Mouse (Mus musculus) monocyte, adult 2 months (primary cell): ENCODE results near the gene Anks1.
A peak's percentile ranks its signal among the peaks of the same experiment; 100 is the strongest.
"Not testable (repeated sequence)": the region's sequence is repeated elsewhere in the genome, so short reads cannot be mapped to it uniquely, and the experiment has no call there.

Experiments
- DNase-seq, 2 experiments: peaks; one replicate each; pipeline ENCODE4 v3.0.0; 2022; ENCODE audit warnings: low spot score in 2 of 2, low read depth in 1 of 2

Anks1 gene

DNA sequence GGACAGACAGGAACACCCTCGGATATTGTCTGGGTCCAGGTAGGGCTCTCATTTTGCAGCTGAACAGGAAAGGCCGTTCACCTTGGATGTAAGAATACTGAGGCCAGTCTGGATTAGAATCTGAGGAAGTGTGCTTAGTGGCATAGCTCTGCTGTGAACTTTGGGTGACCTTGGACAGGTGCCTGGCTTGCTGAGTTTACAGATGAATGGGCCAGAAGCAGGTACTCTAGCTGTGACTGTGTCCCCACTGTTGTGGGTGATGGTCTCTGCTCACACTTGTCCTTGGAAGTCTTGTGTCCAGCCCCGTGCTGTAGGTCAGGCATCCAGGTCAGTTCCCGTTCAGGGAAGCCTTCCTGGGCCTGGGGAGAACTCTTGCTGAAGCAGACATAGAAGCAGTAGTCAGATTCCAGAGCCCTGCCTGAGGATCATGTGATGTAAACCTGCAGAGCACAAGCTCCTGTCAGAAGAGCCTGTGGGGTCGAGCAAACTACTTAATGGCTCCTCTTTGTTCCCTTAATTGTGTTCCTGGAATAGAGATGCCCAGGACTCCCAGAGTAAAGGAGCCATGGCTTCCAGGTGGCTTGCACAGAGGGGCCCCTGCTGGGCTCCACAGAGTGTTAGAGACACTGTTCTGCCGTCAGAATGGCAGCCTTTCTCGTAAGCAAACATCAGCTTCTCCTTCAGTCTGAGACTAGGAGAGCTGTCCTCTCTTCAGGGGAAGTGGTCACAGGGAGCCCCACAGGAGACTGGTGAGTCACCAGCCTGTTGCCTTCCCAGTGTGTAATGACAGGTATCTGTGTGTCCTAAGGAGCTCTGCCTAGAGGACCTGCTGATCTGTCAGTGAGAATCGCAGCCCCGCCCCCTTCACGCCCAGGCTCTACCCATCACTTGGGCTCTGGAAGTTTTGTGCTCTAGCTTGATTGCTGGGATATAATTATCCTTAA lies 85.2 kb downstream of the Anks1 start:
- DNase-seq, result no peak

DNA sequence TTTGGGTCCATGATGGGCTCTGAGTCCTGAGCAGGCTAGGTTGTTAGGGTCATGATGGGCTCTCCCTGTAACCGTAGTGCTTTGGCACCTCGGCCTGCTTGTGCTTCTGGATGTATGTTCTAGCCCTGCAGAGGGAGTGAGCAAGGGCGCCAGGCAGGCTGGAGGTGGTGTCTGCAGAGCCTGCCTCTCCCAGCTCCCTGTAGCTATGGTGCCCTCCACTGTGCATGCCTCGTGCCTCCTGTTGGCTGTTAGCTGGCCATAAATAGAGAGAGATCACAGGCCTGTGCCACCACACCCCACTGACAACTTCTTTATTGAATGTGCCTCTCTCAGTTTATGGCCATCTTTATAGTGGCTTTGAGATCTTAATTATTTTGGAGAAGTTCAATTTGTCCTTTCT lies 87.2 kb downstream of the Anks1 start:
- DNase-seq, result no peak

DNA sequence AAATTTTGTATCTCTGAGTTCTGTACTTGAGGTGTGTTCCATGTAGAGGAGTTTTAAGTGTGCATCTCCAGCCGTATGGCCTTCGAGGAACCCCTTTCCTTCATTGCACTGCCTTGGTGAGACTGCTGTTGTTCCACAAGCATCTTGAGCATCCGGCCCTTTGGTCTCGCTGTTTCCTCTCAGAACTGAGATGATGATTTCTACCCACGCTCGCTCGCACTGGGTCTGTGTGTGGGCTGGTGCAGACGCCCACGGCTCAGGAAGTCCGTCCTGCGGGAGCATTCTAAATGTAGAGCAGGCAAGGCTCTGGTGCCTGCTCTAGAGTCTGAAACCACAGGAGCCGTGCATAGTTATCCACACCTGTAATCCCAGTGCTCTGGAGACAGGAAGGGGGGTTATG lies 88.1 kb downstream of the Anks1 start:
- no peak for DNase-seq

DNA sequence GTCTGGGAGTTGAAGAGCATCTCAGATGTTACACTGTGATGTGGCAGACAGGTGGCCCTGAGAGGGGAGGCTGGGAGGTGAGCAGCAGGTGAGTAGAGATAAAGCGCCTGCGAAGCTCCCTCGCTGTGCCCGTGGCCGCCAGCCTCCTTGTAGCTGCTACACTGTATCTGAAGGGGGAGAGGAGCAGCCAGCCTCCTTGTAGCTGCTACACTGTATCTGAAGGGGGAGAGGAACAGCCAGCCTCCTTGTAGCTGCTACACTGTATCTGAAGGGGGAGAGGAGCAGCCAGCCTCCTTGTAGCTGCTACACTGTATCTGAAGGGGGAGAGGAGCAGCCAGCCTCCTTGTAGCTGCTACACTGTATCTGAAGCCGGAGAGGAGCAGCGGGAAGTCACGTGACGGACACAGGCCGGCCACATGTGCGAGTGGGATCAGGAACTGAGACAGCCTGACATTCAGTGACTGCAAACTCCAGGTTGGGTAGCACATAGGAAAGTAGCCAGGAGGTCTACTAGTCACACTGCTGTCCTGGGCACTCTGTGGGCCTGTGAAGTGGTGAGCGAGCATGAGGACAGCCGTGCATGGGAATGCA lies 90.7 kb downstream of the Anks1 start:
- not testable (repeated sequence) for DNase-seq

DNA sequence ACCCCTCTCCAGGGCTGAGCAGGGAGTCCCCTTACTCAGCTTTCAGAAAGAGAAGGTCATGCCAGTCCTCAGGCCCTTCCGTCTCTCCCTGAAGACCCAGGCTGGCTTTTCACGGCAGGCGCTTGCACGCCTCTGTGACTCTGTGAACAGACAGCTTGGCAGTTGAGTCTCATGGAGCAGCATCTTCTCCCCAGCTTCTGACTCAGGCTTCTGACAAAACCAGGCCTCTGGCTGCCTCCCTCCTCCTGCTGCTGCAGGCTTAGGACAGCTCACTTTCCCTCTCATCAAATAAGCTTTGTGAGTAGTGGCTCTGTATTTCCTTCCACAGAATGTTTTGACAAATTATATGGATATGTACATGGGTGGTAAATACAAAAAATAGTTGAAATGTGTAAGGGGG lies 91.3 kb downstream of the Anks1 start:
- DNase-seq, result no peak

DNA sequence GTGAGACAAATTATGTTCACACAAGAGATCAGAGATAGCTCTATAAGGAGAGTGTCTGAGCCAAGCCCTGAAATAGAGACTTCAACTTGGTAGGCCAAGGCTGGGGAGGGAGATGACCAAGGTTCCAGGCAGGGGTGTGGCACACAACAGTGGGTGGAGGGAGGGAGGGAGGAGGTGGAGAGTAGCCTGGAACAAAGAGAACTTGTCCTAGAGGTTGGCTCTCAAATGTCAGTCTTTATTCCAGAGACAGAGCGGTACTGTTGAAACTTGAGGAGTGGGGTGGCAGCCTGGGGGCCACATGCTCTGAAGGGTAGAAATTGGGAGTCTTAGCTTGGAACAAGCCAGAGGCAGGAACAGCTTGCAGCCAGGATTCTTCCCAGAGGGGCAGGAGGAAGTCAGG lies 91.7 kb downstream of the Anks1 start:
- DNase-seq, result no peak

DNA sequence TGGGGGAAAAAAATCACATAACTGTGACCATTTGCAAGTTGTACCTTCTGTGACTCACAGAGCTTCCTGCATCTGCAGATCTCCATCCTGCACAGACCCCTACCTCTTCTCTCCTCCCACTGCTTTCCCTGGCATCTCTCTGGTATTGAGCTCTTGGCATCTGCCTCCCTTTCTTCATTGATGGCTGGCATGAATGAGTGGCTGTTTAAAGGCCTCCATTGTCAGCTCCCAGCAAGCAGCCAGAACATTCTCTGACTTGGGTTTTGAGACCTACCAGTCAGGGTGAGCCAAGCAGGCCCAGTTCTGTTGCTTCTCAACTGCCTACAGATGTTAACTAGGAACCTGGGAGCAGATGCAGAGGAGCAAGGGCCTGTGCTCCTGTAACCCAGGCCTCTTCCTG lies 96.3 kb downstream of the Anks1 start:
- DNase-seq, result no peak

DNA sequence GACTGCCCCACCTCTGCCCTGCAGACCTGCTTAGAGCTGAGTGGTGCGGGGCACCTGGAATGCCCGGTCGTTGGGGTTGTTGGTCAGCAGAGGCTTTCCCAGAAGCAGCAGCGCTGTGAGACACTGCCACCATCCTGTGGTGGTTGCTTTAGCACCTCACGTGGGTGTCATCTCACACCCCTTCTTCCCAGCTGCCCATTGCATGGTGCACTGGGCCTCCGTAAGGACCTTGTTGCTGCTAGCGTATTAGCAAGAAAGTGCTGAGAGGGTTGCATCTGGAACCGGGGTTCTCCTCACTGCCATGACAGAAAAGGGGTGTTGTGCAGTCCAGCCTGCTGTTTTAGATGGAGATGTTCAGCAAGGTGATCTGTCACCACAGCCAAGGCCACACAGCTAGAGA lies 97.1 kb downstream of the Anks1 start:
- no peak for DNase-seq

DNA sequence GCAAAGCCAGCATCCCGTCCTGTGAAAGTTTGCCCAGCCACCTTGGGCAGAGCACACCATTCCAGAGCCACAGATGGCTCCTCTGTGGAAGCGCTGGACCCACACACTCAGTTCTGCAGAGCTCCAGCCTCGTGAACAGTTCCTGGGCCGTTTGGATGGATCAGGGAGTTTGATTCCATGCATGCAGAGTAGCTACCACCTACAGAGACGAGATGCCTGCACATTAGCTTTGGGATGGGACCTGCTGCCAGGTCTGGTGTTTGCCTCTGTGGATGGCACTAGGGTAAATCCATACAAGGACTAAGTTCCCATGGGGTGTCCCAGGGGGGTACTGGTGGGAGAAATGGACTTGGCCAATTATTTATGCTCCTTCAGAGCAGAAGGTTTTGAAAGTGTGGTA lies 97.5 kb downstream of the Anks1 start:
- DNase-seq, result no peak

DNA sequence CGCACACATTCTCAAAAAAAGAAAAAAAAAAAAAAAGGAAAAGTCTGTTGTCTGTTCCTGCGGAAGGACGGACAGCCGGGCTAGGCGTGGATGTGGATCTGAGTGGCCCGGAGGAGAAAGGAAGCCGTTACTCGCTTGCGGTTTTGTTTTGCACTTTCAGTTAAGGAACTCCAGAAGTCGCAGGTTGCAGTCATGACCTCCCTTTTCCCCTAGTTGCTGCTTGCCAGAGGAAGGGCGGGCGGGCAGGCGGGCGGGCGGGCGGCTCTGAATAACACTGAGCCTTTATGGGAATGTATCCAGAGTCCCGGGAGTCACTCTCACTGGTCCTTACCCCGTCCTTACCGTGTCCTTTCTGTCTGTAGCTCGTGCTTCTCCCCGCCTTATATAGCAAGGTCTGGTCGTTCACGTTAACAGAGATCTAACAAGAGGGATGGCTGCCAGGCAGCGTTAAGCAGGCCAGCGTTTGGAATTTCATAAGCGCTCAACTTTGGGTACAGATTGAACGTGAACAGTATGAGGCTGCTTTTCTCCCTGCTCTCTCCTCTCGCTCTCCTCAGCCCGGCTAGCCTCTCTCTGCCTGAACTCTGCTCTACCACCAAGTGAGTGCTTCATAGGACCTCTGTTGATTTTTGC lies 98.2 kb downstream of the Anks1 start:
- DNase-seq, result peak in 1 of 2 experiments; percentile 34

DNA sequence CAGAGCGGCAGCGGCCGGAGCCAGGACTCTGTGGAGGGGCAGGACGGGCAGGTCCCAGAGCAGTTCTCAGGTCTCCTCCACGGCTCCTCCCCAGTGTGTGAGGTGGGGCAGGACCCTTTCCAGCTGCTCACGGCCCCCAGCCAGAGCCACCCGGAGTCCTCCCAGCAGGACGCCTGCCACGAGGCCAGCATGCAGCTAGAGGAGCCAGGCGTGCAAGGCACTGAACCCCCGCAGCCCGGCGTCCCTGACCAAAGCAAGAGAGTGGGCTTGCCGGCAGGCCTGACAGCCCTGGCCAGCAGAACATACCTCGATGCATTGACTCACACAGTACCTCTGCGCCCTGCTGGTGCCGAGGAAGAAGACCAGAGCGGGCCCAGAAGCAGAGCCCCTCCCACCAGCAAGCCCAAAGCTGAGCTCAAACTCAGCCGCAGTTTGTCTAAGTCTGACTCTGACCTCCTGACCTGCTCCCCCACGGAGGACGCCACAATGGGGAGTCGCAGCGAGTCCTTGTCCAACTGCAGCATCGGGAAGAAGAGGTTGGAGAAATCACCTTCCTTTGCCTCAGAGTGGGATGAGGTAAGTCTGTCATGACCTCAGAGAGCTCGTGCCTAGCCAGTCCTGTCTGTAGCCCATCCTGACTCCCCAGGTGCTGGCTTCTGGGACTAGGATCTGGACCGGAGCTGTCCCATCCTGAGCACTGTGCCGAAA lies 98.9 kb downstream of the Anks1 start:
- DNase-seq, result no peak

DNA sequence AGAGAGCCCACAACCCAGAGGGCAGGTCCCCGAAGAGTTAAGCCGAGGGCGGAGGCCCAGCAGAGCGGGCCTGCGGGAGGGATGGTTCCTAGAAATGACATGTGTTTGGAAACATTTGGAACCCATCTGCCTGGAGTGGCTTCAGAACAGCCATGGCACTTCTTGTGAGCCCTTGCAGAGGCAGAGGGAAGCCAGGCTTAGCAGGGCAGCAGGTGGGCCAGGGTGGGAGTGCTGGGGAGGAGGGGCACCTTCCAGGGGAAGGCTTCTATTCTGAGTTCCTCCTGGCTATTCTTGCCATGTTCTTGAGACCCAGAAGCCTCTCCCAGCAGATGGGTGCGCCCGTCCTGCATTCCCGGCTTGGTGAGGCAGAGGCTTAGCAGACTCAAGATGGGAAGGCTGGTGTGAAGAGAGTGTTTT lies 99.5 kb downstream of the Anks1 start:
- DNase-seq, result no peak

DNA sequence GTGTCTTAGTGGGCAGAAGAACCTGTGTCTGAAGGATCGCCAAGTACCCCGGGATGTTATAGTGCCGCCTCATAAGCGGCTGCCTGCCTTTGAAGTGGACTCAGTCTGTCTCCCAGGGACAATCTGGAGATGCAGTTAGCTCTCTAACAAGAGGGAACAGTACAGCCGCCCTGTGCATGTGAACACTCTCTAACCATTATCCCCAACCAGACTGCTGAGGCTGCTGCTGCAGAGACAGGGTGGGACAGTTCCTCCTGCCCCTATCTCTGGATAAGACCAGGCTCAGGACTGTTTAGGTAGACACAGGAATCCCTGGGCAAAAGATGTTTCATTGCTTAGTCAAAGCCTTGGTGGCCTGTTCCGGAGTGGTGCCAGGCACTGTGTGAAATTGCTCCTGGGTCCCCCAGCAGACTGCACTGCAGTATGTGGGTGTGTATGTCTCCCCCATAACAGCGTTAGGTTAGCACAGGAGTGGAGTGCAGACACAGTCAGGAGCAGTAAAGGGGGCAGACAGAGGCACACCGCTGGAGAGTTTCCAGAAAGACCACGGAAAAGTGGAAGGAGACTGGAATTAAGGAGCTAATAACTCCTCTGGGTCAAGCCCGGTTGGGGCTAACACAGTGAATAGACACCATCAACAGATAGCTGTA lies 100.1 kb downstream of the Anks1 start:
- no peak for DNase-seq

DNA sequence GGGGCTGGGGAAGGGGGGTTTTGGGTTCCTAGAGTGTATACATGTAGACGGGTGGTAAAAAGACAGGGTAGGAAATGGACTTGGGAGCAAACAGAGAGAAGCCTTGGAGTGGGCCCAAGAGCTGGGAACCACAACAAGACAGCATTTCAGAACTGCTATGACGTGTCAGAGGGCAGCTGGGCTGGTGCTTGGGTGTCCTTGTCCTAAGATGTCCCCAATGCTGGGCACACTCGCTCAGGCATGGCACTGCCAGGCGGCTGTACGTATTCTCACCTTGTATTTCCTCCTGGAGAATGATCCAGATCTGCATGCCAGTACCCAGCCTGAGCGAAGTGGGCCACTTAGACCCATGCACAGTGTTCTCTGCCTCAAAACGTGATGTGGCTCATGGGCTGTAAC lies 100.6 kb downstream of the Anks1 start:
- DNase-seq, result no peak

DNA sequence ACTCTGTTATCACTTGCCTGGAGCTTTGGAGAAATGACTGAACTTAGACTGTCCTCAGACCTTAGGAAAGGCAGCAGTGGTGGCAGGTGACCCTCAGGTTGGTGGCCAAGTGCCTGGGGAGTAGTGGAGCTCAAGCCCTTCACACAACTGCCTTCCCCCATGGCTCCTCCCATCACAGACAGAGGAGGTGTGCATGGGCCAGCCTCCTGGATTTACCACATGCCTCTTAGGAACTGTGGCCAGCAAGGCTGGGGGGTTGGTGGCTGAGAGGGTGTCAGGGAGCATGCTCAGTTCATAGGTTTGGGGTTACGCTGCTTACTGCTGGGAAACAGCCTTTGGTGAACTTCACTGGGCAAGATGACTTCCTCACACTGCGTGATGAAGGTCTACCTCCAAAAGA lies 101.8 kb downstream of the Anks1 start:
- DNase-seq, result no peak

DNA sequence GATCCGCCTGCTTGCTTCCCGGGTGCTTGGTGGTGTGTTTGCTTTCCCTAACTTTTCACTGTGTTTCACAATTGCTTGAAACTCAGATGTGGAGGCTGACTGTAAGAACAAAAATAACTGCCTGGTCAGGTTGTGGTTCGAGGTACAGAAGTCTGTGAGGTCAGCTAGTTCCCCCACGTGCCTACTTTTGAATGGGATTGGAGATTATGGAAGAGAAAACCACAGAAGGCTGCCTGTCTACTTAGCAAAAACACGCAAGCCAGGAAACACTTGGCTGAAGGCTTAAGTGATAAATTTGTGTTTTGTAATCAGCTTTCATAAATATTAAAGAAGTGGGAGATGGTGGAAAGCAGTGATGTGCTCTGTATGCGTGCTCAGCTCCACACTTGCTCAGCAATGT lies 103.7 kb downstream of the Anks1 start:
- DNase-seq, result no peak

DNA sequence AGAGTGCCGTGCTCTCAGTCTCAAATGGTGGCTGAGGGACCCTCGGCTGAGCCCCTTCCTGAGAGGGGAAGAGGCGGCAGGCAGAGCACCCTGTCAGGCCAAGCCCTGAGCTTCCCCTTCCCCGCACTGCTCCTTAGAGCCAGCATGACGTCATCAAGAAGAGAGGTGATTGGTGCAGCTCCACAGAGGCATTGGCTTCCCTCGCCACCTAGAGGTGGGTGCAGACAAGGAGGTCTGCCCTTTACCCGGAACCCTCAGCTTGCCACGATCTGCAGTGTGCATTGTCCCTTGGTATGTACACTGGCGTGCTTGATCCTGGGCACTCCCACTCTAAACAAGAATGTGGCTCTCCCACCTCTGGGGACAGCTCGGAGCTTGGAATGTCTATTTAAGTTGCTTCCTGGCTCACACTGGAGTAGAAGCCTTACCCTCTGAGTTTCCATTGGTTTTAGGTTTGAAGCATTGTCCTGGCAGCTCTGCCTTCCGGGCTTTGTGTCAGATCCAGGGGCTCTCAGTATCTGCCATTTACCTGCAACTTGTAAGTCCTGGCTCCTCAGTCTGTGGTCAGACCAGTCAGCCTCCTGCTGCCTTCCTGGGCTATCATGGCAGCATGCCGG lies 104.3 kb downstream of the Anks1 start:
- DNase-seq, result peak in 1 of 2 experiments; percentile 34

DNA sequence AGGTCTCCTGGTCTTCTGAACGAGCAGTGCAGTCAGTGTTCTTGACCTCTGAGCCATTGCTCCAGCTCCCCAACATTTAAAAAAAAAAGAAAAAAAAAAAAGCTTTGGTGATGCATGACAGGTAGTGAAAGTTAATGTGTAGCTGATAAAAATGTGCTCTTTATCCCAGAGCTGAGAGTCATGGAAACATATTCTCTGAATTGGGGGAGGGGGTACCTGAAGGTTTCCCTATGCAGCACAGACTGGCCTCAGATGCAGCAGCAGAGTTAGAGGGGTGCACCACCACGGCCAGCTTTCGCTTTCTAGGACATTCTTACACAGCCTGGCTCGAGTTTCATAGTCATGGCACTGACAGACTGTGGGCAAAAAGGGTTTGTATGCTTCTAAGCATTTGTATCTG lies 105.3 kb downstream of the Anks1 start:
- DNase-seq, result no peak

DNA sequence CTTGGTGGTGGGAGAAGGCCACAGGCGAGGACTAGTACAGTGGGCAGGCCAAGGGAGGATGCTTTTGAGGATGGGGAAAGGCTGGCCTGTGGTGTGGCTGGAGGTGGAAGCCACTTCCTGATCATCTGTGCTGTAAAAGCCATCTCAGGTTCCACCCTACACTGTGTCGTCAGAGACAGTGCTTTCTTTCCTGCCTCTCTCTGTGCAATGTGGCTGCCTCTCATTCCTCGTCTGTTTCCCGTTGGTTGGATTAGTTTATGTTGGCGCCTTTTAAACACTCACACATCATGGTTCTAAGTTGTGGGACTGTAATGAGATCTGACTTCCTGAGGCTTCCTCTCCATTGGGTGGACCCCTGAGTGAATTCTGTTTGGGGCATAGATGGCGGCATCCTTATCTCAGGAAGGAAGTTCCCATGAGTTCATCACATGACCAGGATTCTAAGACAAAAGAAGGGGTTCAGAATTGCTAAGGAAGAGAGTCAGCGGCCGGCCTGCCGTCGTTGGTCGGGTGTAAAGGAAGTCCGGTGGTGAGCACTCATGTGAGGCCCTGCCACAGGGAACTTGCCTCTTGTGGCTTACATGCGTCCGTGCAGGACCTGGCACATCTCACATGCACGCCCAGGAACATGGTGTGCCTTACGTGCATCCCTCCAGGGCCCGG lies 106.1 kb downstream of the Anks1 start:
- peak in 1 of 2 experiments; percentile 47 for DNase-seq
